Mouse (Mus musculus) CH12.LX (cell line): Measurements from ENCODE around the gene Adamts14. TPM values are rescaled to one million over a fixed set of nuclear protein-coding genes. Genes with fewer than 3 reads are reported as not detected.

Experiments
- DNase-seq: peaks from one replicate; pipeline ENCODE4 v3.0.0-alpha.2; 2013; ENCODE audit errors: extremely low read depth
- H3K27ac ChIP-seq: 2 replicates; pipeline ENCODE4 v1.5.1; 2012; ENCODE audit warnings: low read depth, mild to moderate bottlenecking, control low read depth, moderate library complexity; ENCODE audit not compliant: insufficient read depth
- H3K27me3 ChIP-seq: replicated peaks from 2 replicates; pipeline ENCODE3; 2012; ENCODE audit warnings: inconsistent platforms
- H3K36me3 ChIP-seq, 2 experiments: replicated peaks in 1 of 2; 2 replicates each; pipeline versions ENCODE3 to v1.6.1; 2012; ENCODE audit warnings: inconsistent platforms in 1 of 2, low read length in 1 of 2, mild to moderate bottlenecking in 1 of 2, mixed read lengths in 1 of 2, moderate library complexity in 1 of 2; ENCODE audit not compliant: control insufficient read depth in 1 of 2, insufficient read depth in 1 of 2
- H3K4me1 ChIP-seq, 2 experiments: 2 replicates each; pipeline ENCODE4 v1.6.1; 2012; ENCODE audit warnings: inconsistent platforms in 1 of 2, moderate library complexity in 1 of 2; ENCODE audit not compliant: insufficient read depth in 2 of 2, control insufficient read depth in 1 of 2
- H3K4me2 ChIP-seq: 2 replicates; pipeline ENCODE4 v1.6.1; 2012; ENCODE audit warnings: low read depth, mild to moderate bottlenecking, control low read depth; ENCODE audit not compliant: poor library complexity, insufficient read depth, severe bottlenecking
- H3K4me3 ChIP-seq, 3 experiments: fragments of 150-350 bp in 1 of 3; sonication (generic) in 1 of 3; replicated peaks in 1 of 3; 2 replicates each; pipeline versions ENCODE3 to v1.5.1; 2011 to 2012; ENCODE audit warnings: low read depth in 2 of 3, low read length in 2 of 3, mild to moderate bottlenecking in 2 of 3, moderate library complexity in 2 of 3, control low read depth in 1 of 3, improper control_type of control experiment in 1 of 3, inconsistent platforms in 1 of 3, mixed read lengths in 1 of 3; ENCODE audit not compliant: poor library complexity in 1 of 3
- H3K79me2 ChIP-seq: replicated peaks from 2 replicates; pipeline ENCODE4 v1.6.1; 2012; ENCODE audit warnings: mild to moderate bottlenecking, moderate library complexity; ENCODE audit not compliant: control insufficient read depth, poor library complexity, insufficient read depth, severe bottlenecking; ENCODE audit errors: extremely low read depth
- H3K9ac ChIP-seq: 2 replicates; pipeline ENCODE4 v1.6.1; 2012; ENCODE audit warnings: low read depth, mild to moderate bottlenecking, control low read depth, moderate library complexity; ENCODE audit not compliant: insufficient read depth
- H3K9me3 ChIP-seq: replicated peaks from 2 replicates; pipeline ENCODE3; 2012; ENCODE audit warnings: low read length, inconsistent platforms, mixed read lengths
- BHLHE40 ChIP-seq: IDR thresholded peaks from 2 replicates; pipeline ENCODE4 v1.6.1; 2011; ENCODE audit warnings: mild to moderate bottlenecking, low read depth, low read length, improper control_type of control experiment
- CHD1 ChIP-seq: IDR thresholded peaks from 2 replicates; pipeline ENCODE4 v1.6.1; 2012; ENCODE audit warnings: low read depth, low read length, improper control_type of control experiment, inconsistent platforms
- CHD2 ChIP-seq: IDR thresholded peaks from 2 replicates; pipeline ENCODE4 v1.6.1; 2011; ENCODE audit warnings: low read length, improper control_type of control experiment
- E2F4 ChIP-seq: IDR thresholded peaks from 2 replicates; pipeline ENCODE4 v1.6.1; 2011; ENCODE audit warnings: low read depth, low read length, improper control_type of control experiment; ENCODE audit not compliant: insufficient replicate concordance
- ELF1 ChIP-seq: IDR thresholded peaks from 2 replicates; pipeline ENCODE4 v1.6.1; 2014; ENCODE audit warnings: low read depth, mild to moderate bottlenecking, inconsistent platforms, low read length, improper control_type of control experiment
- EP300 ChIP-seq: IDR thresholded peaks from 2 replicates; pipeline ENCODE4 v1.6.1; 2011; ENCODE audit warnings: low read length, improper control_type of control experiment
- ETS1 ChIP-seq: conservative IDR thresholded peaks from 2 replicates; pipeline ENCODE4 v1.6.1; 2012; ENCODE audit warnings: low read depth, mild to moderate bottlenecking, inconsistent platforms, low read length, improper control_type of control experiment, moderate library complexity
- GABPA ChIP-seq: IDR thresholded peaks from 2 replicates; pipeline ENCODE4 v1.6.1; 2012; ENCODE audit warnings: low read depth, low read length, improper control_type of control experiment, inconsistent platforms; ENCODE audit not compliant: insufficient replicate concordance
- HCFC1 ChIP-seq: IDR thresholded peaks from 2 replicates; pipeline ENCODE4 v1.6.1; 2012; ENCODE audit warnings: low read depth, mild to moderate bottlenecking, inconsistent platforms, low read length, improper control_type of control experiment
- IRF4 ChIP-seq: IDR thresholded peaks from 2 replicates; pipeline ENCODE4 v1.6.1; 2014; ENCODE audit warnings: low read depth, mild to moderate bottlenecking, inconsistent platforms, low read length, improper control_type of control experiment
- JUN ChIP-seq: IDR thresholded peaks from 2 replicates; pipeline ENCODE4 v1.6.1; 2011; ENCODE audit warnings: low read depth, mild to moderate bottlenecking, low read length, improper control_type of control experiment, moderate library complexity; ENCODE audit not compliant: insufficient read depth
- JUND ChIP-seq: conservative IDR thresholded peaks from 2 replicates; pipeline ENCODE4 v1.6.1; 2011; ENCODE audit warnings: low read depth, low read length, improper control_type of control experiment
- KAT2A ChIP-seq: IDR thresholded peaks from 2 replicates; pipeline ENCODE4 v1.6.1; 2012; ENCODE audit warnings: low read length, improper control_type of control experiment, inconsistent platforms; ENCODE audit not compliant: insufficient replicate concordance
- MAFK ChIP-seq: IDR thresholded peaks from 2 replicates; pipeline ENCODE4 v1.6.1; 2011; ENCODE audit warnings: low read length, improper control_type of control experiment; ENCODE audit not compliant: insufficient replicate concordance
- MAX ChIP-seq: IDR thresholded peaks from 2 replicates; pipeline ENCODE4 v1.6.1; 2011; ENCODE audit warnings: low read length, improper control_type of control experiment
- MAZ ChIP-seq: IDR thresholded peaks from 2 replicates; pipeline ENCODE4 v1.6.1; 2012; ENCODE audit warnings: low read depth, mild to moderate bottlenecking, inconsistent platforms, low read length, improper control_type of control experiment, moderate library complexity
- MEF2A ChIP-seq: IDR thresholded peaks from 2 replicates; pipeline ENCODE4 v1.6.1; 2014; ENCODE audit warnings: low read depth, mild to moderate bottlenecking, inconsistent platforms, low read length, improper control_type of control experiment, borderline replicate concordance
- MXI1 ChIP-seq: IDR thresholded peaks from 2 replicates; pipeline ENCODE4 v1.6.1; 2011; ENCODE audit warnings: mild to moderate bottlenecking, low read depth, low read length, improper control_type of control experiment
- NELFE ChIP-seq: IDR thresholded peaks from 2 replicates; pipeline ENCODE4 v1.6.1; 2011; ENCODE audit warnings: low read depth, low read length, improper control_type of control experiment
- PAX5 ChIP-seq: IDR thresholded peaks from 2 replicates; pipeline ENCODE4 v1.6.1; 2012; ENCODE audit warnings: low read length, inconsistent platforms, mixed read lengths
- POLR2A ChIP-seq: IDR thresholded peaks from 2 replicates; pipeline ENCODE4 v1.6.1; 2011; ENCODE audit warnings: low read depth, mild to moderate bottlenecking, improper control_type of control experiment, low read length
- POLR2AphosphoS2 ChIP-seq: IDR thresholded peaks from 2 replicates; pipeline ENCODE4 v1.6.1; 2011; ENCODE audit warnings: low read depth, low read length, improper control_type of control experiment
- RAD21 ChIP-seq: IDR thresholded peaks from 2 replicates; pipeline ENCODE4 v1.6.1; 2011; ENCODE audit warnings: low read depth, mild to moderate bottlenecking, low read length, improper control_type of control experiment, moderate library complexity
- SIN3A ChIP-seq: IDR thresholded peaks from 2 replicates; pipeline ENCODE4 v1.6.1; 2012; ENCODE audit warnings: low read length, improper control_type of control experiment, inconsistent platforms
- SMC3 ChIP-seq: IDR thresholded peaks from 2 replicates; pipeline ENCODE4 v1.6.1; 2011; ENCODE audit warnings: low read depth, low read length, improper control_type of control experiment
- TBP ChIP-seq: conservative IDR thresholded peaks from 2 replicates; pipeline ENCODE4 v1.6.1; 2011; ENCODE audit warnings: low read depth, low read length, improper control_type of control experiment
- TCF12 ChIP-seq: IDR thresholded peaks from 2 replicates; pipeline ENCODE4 v1.6.1; 2014; ENCODE audit warnings: low read depth, mild to moderate bottlenecking, inconsistent platforms, low read length, improper control_type of control experiment
- UBTF ChIP-seq: IDR thresholded peaks from 2 replicates; pipeline ENCODE4 v1.6.1; 2012; ENCODE audit warnings: low read depth, mild to moderate bottlenecking, inconsistent platforms, low read length, improper control_type of control experiment, moderate library complexity
- ZMIZ1 ChIP-seq: IDR thresholded peaks from 2 replicates; pipeline ENCODE4 v1.6.1; 2012; ENCODE audit warnings: low read depth, mild to moderate bottlenecking, inconsistent platforms, low read length, improper control_type of control experiment
- ZNF384 ChIP-seq: IDR thresholded peaks from 2 replicates; pipeline ENCODE4 v1.6.1; 2012; ENCODE audit warnings: low read depth, low read length, improper control_type of control experiment, inconsistent platforms
- dilution Hi-C: fragments of 300-500 bp; cut with MboI; formaldehyde crosslinking; loops from 2 replicates; pipeline ENCODE4 v1.14.3; 2020; ENCODE audit warnings: low sequenced_read_pairs; ENCODE audit not compliant: extremely low pct_unique_long_range_greater_than_20kb, extremely low pct_ligation_motif_present
- in situ Hi-C: fragments of 300-500 bp; cut with MboI; formaldehyde crosslinking; loops from 3 replicates; pipeline ENCODE4 v1.14.3; 2019; ENCODE audit warnings: low sequenced_read_pairs, low pct_ligation_motif_present, low pct_unique_long_range_greater_than_20kb, mixed read lengths
- polyA plus RNA-seq: library from polyadenylated mRNA; unstranded; fragments of >175 nt; gene quantifications from 2 replicates; pipeline ENCODE4 v1.2.1, GENCODE M21; 2012; ENCODE audit warnings: low read depth; ENCODE audit not compliant: insufficient read length
- total RNA-seq, 2 experiments: library from RNA; depleted of rRNA; stranded (reverse); fragments of 300-350 nt in 1 of 2; fragments of >200 nt in 1 of 2; gene quantifications; 2 replicates each; pipeline ENCODE4 v1.2.3; 2012 to 2014

The Adamts14 gene
- total and polyA plus RNA-seq, 3 experiments = 1.2 to 2.7 (median 2.5) TPM

GRCm38 (mm10) chr10:61200998-61201397 lies 72.2 kb downstream of the Adamts14 start:
- H3K27me3 ChIP-seq = no peaks in the 10 kb centered on the region
- H3K4me2 ChIP-seq = peak overlapping the region; percentile 41
- H3K4me3 ChIP-seq = peak overlapping the region; percentile 58 to 65 (median 61)
- DNase-seq = peak; percentile 41
- H3K27ac ChIP-seq = peak overlapping the region; percentile 68
- TF ChIP-seq POLR2A = peak; percentile 10; the same call in 1 of the 2 replicates
- TF ChIP-seq KAT2A = no peak
- peaks cover 16 to 32% of the 10 kb centered on the region in 2 experiments for H3K36me3 ChIP-seq
- in situ Hi-C loops (no loop called here), dilution Hi-C loops (no loop called here)
- peak overlapping the region; percentile 49 for H3K9ac ChIP-seq
- H3K4me1 ChIP-seq = peaks cover 43 to 71% of the 10 kb centered on the region in 2 experiments
- no peaks in the 10 kb centered on the region for H3K9me3 ChIP-seq
- no peaks in the 10 kb centered on the region; the same call in 1 of the 2 replicates for H3K79me2 ChIP-seq

DNA sequence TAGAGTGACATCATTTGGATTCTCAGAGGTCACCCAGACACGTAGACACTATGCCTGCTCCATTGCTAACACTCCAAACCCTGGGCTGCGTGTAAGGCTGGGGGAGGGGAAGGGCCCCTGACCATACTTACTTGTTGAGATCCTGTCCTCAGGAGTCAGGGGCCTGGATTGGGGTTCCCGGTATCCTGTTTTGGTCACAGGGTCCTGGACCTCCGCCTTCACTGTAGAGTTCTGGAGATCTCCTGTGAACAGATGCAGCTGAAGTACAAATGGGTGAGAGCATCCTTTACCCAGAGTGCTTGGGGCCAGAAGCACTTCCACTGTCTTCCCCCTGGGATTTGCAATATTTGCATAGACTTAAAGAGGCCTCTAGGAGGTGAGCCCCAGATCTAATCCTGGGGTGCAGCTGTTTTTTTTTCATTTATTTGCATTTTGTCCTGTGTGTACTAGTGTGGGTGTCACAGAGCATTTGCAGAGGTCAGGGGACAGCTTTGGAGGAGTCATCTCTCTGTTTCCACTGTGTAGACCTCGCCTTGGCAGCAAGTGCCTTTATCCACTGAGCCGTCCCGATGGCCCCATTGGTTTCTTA lies 72.9 kb downstream of the Adamts14 start:
- Histone ChIP-seq H3K36me3 (peaks cover 16 to 39% of the 10 kb centered on the region in 2 experiments), H3K4me3 (peak overlapping the region; percentile 58 to 65 (median 61)), H3K9me3 (no peaks in the 10 kb centered on the region), H3K9ac (peak overlapping the region; percentile 77), H3K27ac (peak overlapping the region; percentile 82), H3K4me1 (peaks cover 41 to 68% of the 10 kb centered on the region in 2 experiments), H3K79me2 (no peaks in the 10 kb centered on the region; the same call in 1 of the 2 replicates), H3K27me3 (no peaks in the 10 kb centered on the region), H3K4me2 (peak overlapping the region; percentile 41)
- DNase-seq = peak; percentile 94
- in situ Hi-C loops = no loop called here
- dilution Hi-C loops = no loop called here
- TF ChIP-seq ELF1 (peak; percentile 32; the same call in 1 of the 2 replicates), BHLHE40 (peak; percentile 82), E2F4 (no peak), HCFC1 (peak; percentile 48), ZNF384 (peak; percentile 95), GABPA (no peak), MAX (no peak; the same call in 1 of the 2 replicates), RAD21 (no peak; the same call in 1 of the 2 replicates), UBTF (no peak), ETS1 (peak; percentile 95), TCF12 (peak; percentile 85), POLR2AphosphoS2 (peak; percentile 40; the same call in 1 of the 2 replicates), MAFK (peak; percentile 69; the same call in 1 of the 2 replicates), CHD2 (peak; percentile 77; the same call in 1 of the 2 replicates), CHD1 (no peak; the same call in 1 of the 2 replicates), ZMIZ1 (no peak; the same call in 1 of the 2 replicates), NELFE (peak; percentile 62), IRF4 (peak; percentile 58; the same call in 1 of the 2 replicates), JUND (peak; percentile 54), TBP (peak; percentile 89), EP300 (peak; percentile 91), JUN (peak; percentile 36; the same call in 1 of the 2 replicates), MEF2A (peak; percentile 95), MAZ (peak; percentile 43; the same call in 1 of the 2 replicates), POLR2A (peak; percentile 56), SMC3 (peak; percentile 8; the same call in 1 of the 2 replicates), PAX5 (no peak), MXI1 (no peak; the same call in 1 of the 2 replicates), SIN3A (peak; percentile 85)
